31 mouse cellular contexts compared by ENCODE assay signal in the genomic region with DNA sequence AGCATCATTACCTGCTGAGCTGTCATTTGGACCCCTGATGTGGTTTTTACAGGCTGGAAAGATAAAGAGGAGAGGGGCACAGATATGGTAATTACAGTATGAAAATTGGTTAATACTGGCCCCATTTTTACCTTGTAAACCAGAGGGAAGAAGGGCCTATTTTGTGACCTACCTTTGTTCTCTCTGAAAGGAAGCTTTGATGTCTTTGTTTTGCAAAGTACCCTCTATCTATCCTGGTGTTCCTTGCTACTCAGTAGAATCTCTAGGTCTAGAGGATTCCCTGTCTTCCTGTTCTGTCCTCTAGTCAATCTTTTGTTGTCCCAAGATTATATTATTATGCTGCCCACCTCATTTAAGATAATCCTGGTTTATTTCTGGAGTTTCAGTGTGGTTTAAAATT. TPM values are rescaled to one million over a fixed set of nuclear protein-coding genes. Genes with fewer than 3 reads are reported as not detected.
A peak's percentile ranks its signal among the peaks of the same experiment; 100 is the strongest.
DNase-seq lines count a peak whose midpoint lies in the region; ATAC-seq lines count a peak whose summit lies in the region.
"Had no signal": no experiment of that assay in that cellular context is flagged by ENCODE, and none has a peak within 500 bp of the region (broad histone marks: within the 10 kb centered on the region; RNA-seq: fewer than 3 reads in every experiment).

No protein-coding gene starts in this region.

- 0 out of 2 replicates have a peak overlapping the region, but pooled peaks have one; percentile 18 for H3K4me2 ChIP-seq in forebrain, embryonic 11.5 days (ENCODE audit: low read depth, low read length, severe bottlenecking)
- 0 out of 2 replicates have a peak overlapping the region, but pooled peaks have one; percentile 8 for H3K4me2 ChIP-seq in hindbrain, embryonic 13.5 days
- no peak overlapping the region for H3K4me2 ChIP-seq in hindbrain, embryonic 14.5 days (replicated peaks)
- H3K4me2 ChIP-seq in midbrain, embryonic 13.5 days (replicated peaks), result 0 out of 2 replicates have a peak overlapping the region, but pooled peaks have one; percentile 4
- H3K4me2 ChIP-seq in midbrain, embryonic 11.5 days, result no peak overlapping the region
- H3K4me2 ChIP-seq: heart, embryonic 12.5 days; hindbrain, embryonic 15.5 days; limb, embryonic 15.5 days; liver, embryonic 15.5 days; lung, embryonic 14.5 days had no signal

- H3K27me3 ChIP-seq in forebrain, embryonic 11.5 days (ENCODE audit: control insufficient read depth, insufficient read depth, low read length), result no peaks in the 10 kb centered on the region
- no peaks in the 10 kb centered on the region for H3K27me3 ChIP-seq in forebrain, embryonic 10.5 days (ENCODE audit: poor library complexity, severe bottlenecking)
- H3K27me3 ChIP-seq in hindbrain, embryonic 13.5 days, result no peaks in the 10 kb centered on the region
- no peaks in the 10 kb centered on the region for H3K27me3 ChIP-seq in hindbrain, embryonic 14.5 days (ENCODE audit: control insufficient read depth, insufficient read depth, low read length)
- no peaks in the 10 kb centered on the region for H3K27me3 ChIP-seq in midbrain, embryonic 13.5 days
- H3K27me3 ChIP-seq in midbrain, embryonic 11.5 days (ENCODE audit: control insufficient read depth, insufficient read depth, low read length), result no peaks in the 10 kb centered on the region
- H3K27me3 ChIP-seq: CH12.LX; heart, embryonic 12.5 days; hindbrain, embryonic 15.5 days; limb, embryonic 15.5 days; liver, embryonic 15.5 days; Patski had no signal

- H3K9me3 ChIP-seq in forebrain, embryonic 11.5 days (ENCODE audit: control insufficient read depth, low read length), result no peaks in the 10 kb centered on the region
- H3K9me3 ChIP-seq in forebrain, embryonic 10.5 days, result no peaks in the 10 kb centered on the region
- H3K9me3 ChIP-seq in hindbrain, embryonic 13.5 days, result no peaks in the 10 kb centered on the region
- H3K9me3 ChIP-seq in hindbrain, embryonic 14.5 days (ENCODE audit: control insufficient read depth, low read length), result no peaks in the 10 kb centered on the region
- no peaks in the 10 kb centered on the region for H3K9me3 ChIP-seq in midbrain, embryonic 13.5 days
- H3K9me3 ChIP-seq in midbrain, embryonic 11.5 days (ENCODE audit: control insufficient read depth, low read length), result no peaks in the 10 kb centered on the region
- H3K9me3 ChIP-seq: heart, embryonic 12.5 days; hindbrain, embryonic 15.5 days; limb, embryonic 10.5 days; limb, embryonic 15.5 days; liver, embryonic 15.5 days had no signal

- DNase-seq in forebrain, embryonic 11.5 days (ENCODE audit: low spot score), result no peak
- DNase-seq in forebrain, embryonic 10.5 days (ENCODE audit: extremely low spot score, low spot score), result no peak
- DNase-seq in hindbrain, embryonic 14.5 days (ENCODE audit: low spot score), result no peak
- no peak for DNase-seq in midbrain, embryonic 11.5 days (ENCODE audit: low spot score, missing footprints)
- DNase-seq in R1 (ENCODE audit: low read depth, low spot score), result peak; percentile 57
- no peak for DNase-seq in ovary, postnatal 36 days (ENCODE audit: low spot score)
- DNase-seq: adrenal gland, postnatal 25 days; cerebellum, adult 18-20 months; cerebellum, postnatal 10 days; forebrain, postnatal 0 days; heart, adult 2 months; heart, postnatal 10 days; kidney, adult 8-10 months; kidney, postnatal 4 days; layer of hippocampus, postnatal 36 days; lung, embryonic 14.5 days; lung, postnatal 14 days; retina, postnatal 1 day; right cerebral cortex, postnatal 14 days had no signal

- H3K36me3 ChIP-seq in forebrain, embryonic 11.5 days (ENCODE audit: control insufficient read depth, insufficient read depth, low read length), result no peaks in the 10 kb centered on the region; the same call in 1 of the 2 replicates
- H3K36me3 ChIP-seq in forebrain, embryonic 10.5 days (replicated peaks), result peaks cover 65% of the 10 kb centered on the region
- no peaks in the 10 kb centered on the region for H3K36me3 ChIP-seq in hindbrain, embryonic 13.5 days
- H3K36me3 ChIP-seq in hindbrain, embryonic 14.5 days (replicated peaks; ENCODE audit: control insufficient read depth, insufficient read depth), result no peaks in the 10 kb centered on the region; the same call in 1 of the 2 replicates
- no peaks in the 10 kb centered on the region for H3K36me3 ChIP-seq in midbrain, embryonic 13.5 days
- H3K36me3 ChIP-seq in midbrain, embryonic 11.5 days (ENCODE audit: control insufficient read depth, insufficient read depth, low read length), result no peaks in the 10 kb centered on the region
- H3K36me3 ChIP-seq: heart, embryonic 12.5 days; hindbrain, embryonic 15.5 days; limb, embryonic 15.5 days had no signal

- H3K27ac ChIP-seq in forebrain, embryonic 11.5 days (ENCODE audit: low read depth, low read length), result no peak overlapping the region
- H3K27ac ChIP-seq in forebrain, embryonic 10.5 days, result no peak overlapping the region
- H3K27ac ChIP-seq in hindbrain, embryonic 13.5 days, result no peak overlapping the region; the same call in 1 of the 2 replicates
- H3K27ac ChIP-seq in hindbrain, embryonic 14.5 days, result no peak overlapping the region
- peak overlapping the region; percentile 44; the same call in 1 of the 2 replicates for H3K27ac ChIP-seq in midbrain, embryonic 13.5 days
- H3K27ac ChIP-seq in midbrain, embryonic 11.5 days (ENCODE audit: low read depth, low read length), result no peak overlapping the region
- H3K27ac ChIP-seq: heart, adult 2 months; hindbrain, embryonic 15.5 days; kidney, postnatal 0 days; limb, embryonic 10.5 days; limb, embryonic 15.5 days; liver, embryonic 15.5 days had no signal

- peaks cover 9% of the 10 kb centered on the region for H3K4me1 ChIP-seq in forebrain, embryonic 11.5 days (replicated peaks; ENCODE audit: control insufficient read depth, insufficient read depth, low read length)
- peaks cover 49% of the 10 kb centered on the region for H3K4me1 ChIP-seq in forebrain, embryonic 10.5 days
- peaks cover 51% of the 10 kb centered on the region for H3K4me1 ChIP-seq in hindbrain, embryonic 13.5 days (replicated peaks)
- H3K4me1 ChIP-seq in hindbrain, embryonic 14.5 days (replicated peaks; ENCODE audit: control insufficient read depth, insufficient read depth, low read length), result peaks cover 40% of the 10 kb centered on the region
- peaks cover 53% of the 10 kb centered on the region for H3K4me1 ChIP-seq in midbrain, embryonic 13.5 days (replicated peaks)
- peaks cover 20% of the 10 kb centered on the region for H3K4me1 ChIP-seq in midbrain, embryonic 11.5 days (ENCODE audit: control insufficient read depth, insufficient read depth, low read length)

- ATAC-seq in forebrain, embryonic 11.5 days (replicated peaks; ENCODE audit: low FRiP score), result no peak
- no peak for ATAC-seq in hindbrain, embryonic 13.5 days (ENCODE audit: low FRiP score)
- ATAC-seq in hindbrain, embryonic 14.5 days (ENCODE audit: low FRiP score), result no peak
- no peak for ATAC-seq in midbrain, embryonic 13.5 days
- no peak for ATAC-seq in midbrain, embryonic 11.5 days (ENCODE audit: low FRiP score)
- ATAC-seq: forebrain, postnatal 0 days; Patski had no signal

- no peak overlapping the region for H3K9ac ChIP-seq in forebrain, embryonic 11.5 days (ENCODE audit: low read length)
- peak overlapping the region; percentile 29; the same call in 1 of the 2 replicates for H3K9ac ChIP-seq in hindbrain, embryonic 13.5 days
- no peak overlapping the region for H3K9ac ChIP-seq in hindbrain, embryonic 14.5 days
- no peak overlapping the region for H3K9ac ChIP-seq in midbrain, embryonic 13.5 days (replicated peaks)
- H3K9ac ChIP-seq in midbrain, embryonic 11.5 days (ENCODE audit: low read length), result no peak overlapping the region
- H3K9ac ChIP-seq: forebrain, postnatal 0 days; heart, embryonic 12.5 days; hindbrain, embryonic 15.5 days; limb, embryonic 15.5 days; liver, embryonic 15.5 days; lung, embryonic 14.5 days had no signal

- no peak overlapping the region for H3K4me3 ChIP-seq in forebrain, embryonic 11.5 days (ENCODE audit: low read depth, low read length)
- no peak overlapping the region for H3K4me3 ChIP-seq in forebrain, embryonic 10.5 days
- H3K4me3 ChIP-seq in hindbrain, embryonic 13.5 days, result no peak overlapping the region
- no peak overlapping the region for H3K4me3 ChIP-seq in hindbrain, embryonic 14.5 days (replicated peaks; ENCODE audit: low read length)
- no peak overlapping the region for H3K4me3 ChIP-seq in midbrain, embryonic 13.5 days (replicated peaks)
- H3K4me3 ChIP-seq in midbrain, embryonic 11.5 days (ENCODE audit: low read depth, low read length), result no peak overlapping the region
- H3K4me3 ChIP-seq: erythroblast, embryonic 14.5 days; heart, adult 2 months; heart, embryonic 12.5 days; hindbrain, embryonic 15.5 days; limb, embryonic 10.5 days; limb, embryonic 15.5 days; liver, embryonic 15.5 days; myocyte had no signal

RNA-seq across cellular contexts. Expression of gene Nsd2, which starts 5.5 kb away (rescaled TPM):
- 120 and 131 TPM in 2 replicates for polyA plus RNA-seq in forebrain, embryonic 11.5 days (2014; fragmentation: Nextera tagmentation; extraction: Ambion mirVana)
- polyA plus RNA-seq in forebrain, embryonic 10.5 days (2016; fragmentation: Nextera tagmentation; extraction: Ambion mirVana), result 105 and 108 TPM in 2 replicates
- polyA plus RNA-seq in hindbrain, embryonic 13.5 days (2015; fragmentation: Nextera tagmentation; extraction: Ambion mirVana), result 74.1 and 77.6 TPM in 2 replicates
- polyA plus RNA-seq in hindbrain, embryonic 14.5 days (2014; fragmentation: Nextera tagmentation; extraction: Ambion mirVana), result 102 and 106 TPM in 2 replicates
- polyA plus RNA-seq in midbrain, embryonic 13.5 days (2015; fragmentation: Nextera tagmentation; extraction: Ambion mirVana), result 83.3 and 87.2 TPM in 2 replicates
- 115 and 117 TPM in 2 replicates for polyA plus RNA-seq in midbrain, embryonic 11.5 days (2014; fragmentation: Nextera tagmentation; extraction: Ambion mirVana)

RNA-seq across cellular contexts. Expression of gene Letm1, which starts 43.4 kb away (rescaled TPM):
- polyA plus RNA-seq in forebrain, embryonic 11.5 days (2014; fragmentation: Nextera tagmentation; extraction: Ambion mirVana), result 59.7 and 63.9 TPM in 2 replicates
- polyA plus RNA-seq in forebrain, embryonic 10.5 days (2016; fragmentation: Nextera tagmentation; extraction: Ambion mirVana), result 57.8 and 59.2 TPM in 2 replicates
- 58.0 and 58.5 TPM in 2 replicates for polyA plus RNA-seq in hindbrain, embryonic 13.5 days (2015; fragmentation: Nextera tagmentation; extraction: Ambion mirVana)
- polyA plus RNA-seq in hindbrain, embryonic 14.5 days (2014; fragmentation: Nextera tagmentation; extraction: Ambion mirVana), result 73.3 and 79.1 TPM in 2 replicates
- 52.3 and 58.7 TPM in 2 replicates for polyA plus RNA-seq in midbrain, embryonic 13.5 days (2015; fragmentation: Nextera tagmentation; extraction: Ambion mirVana)
- polyA plus RNA-seq in midbrain, embryonic 11.5 days (2014; fragmentation: Nextera tagmentation; extraction: Ambion mirVana), result 38.0 and 49.3 TPM in 2 replicates

Comparison
In these comparisons a context has a peak if more than half of its experiments do, and no peak if none do; other contexts are left out.
1. H3K4me2 ChIP-seq: peak in forebrain, embryonic 11.5 days (single experiment), hindbrain, embryonic 13.5 days (single experiment) and midbrain, embryonic 13.5 days (single experiment); none in hindbrain, embryonic 14.5 days (single experiment) and midbrain, embryonic 11.5 days (single experiment).